Mouse (Mus musculus) forebrain, embryonic 14.5 days (tissue): ENCODE measurements at regions not wholly inside any gene's neighbourhood (a gene's known extent, or its start where the extent isn't known, plus 50 kb on each side); places are given as distances from the start of the nearest gene placed in this dataset.
A peak's percentile ranks its signal among the peaks of the same experiment; 100 is the strongest.

ENCODE experiments used
- ATAC-seq: fragments of 200-750 bp; cut with Nextera tagmentation; 2 replicates; pipeline ENCODE4 v1.8.0; 2017; ENCODE audit warnings: mild to moderate bottlenecking, moderate library complexity
- DNase-seq: peaks from one replicate; pipeline ENCODE4 v3.0.0-alpha.2; 2015; ENCODE audit warnings: low spot score
- H3K27ac ChIP-seq: fragments of 300-500 bp; sonication (generic); 2 replicates; pipeline ENCODE4 v1.5.1; 2014; ENCODE audit warnings: low read depth, mild to moderate bottlenecking, control low read depth, low read length, moderate library complexity
- H3K27me3 ChIP-seq: fragments of 300-500 bp; sonication (generic); replicated peaks from 2 replicates; pipeline ENCODE4 v1.6.1; 2014; ENCODE audit warnings: low read length, control low read depth, mixed read lengths; ENCODE audit not compliant: control insufficient read depth, insufficient read depth
- H3K36me3 ChIP-seq: fragments of 300-500 bp; sonication (generic); 2 replicates; pipeline ENCODE4 v1.6.1; 2014; ENCODE audit warnings: low read length, control low read depth; ENCODE audit not compliant: control insufficient read depth, insufficient read depth
- H3K4me1 ChIP-seq: fragments of 300-500 bp; sonication (generic); 2 replicates; pipeline ENCODE4 v1.6.1; 2014; ENCODE audit warnings: antibody characterized with exemption, low read length, control low read depth; ENCODE audit not compliant: control insufficient read depth, insufficient read depth
- H3K4me2 ChIP-seq: fragments of 300-500 bp; sonication (generic); 2 replicates; pipeline ENCODE4 v1.6.1; 2014; ENCODE audit warnings: mild to moderate bottlenecking, control low read depth, low read length
- H3K4me3 ChIP-seq: fragments of 300-500 bp; sonication (generic); 2 replicates; pipeline ENCODE4 v1.5.1; 2014; ENCODE audit warnings: low read depth, low read length, control low read depth
- H3K9ac ChIP-seq: fragments of 300-500 bp; sonication (generic); 2 replicates; pipeline ENCODE4 v1.6.1; 2014; ENCODE audit warnings: mild to moderate bottlenecking, low read length, control low read depth, moderate library complexity
- H3K9me3 ChIP-seq: fragments of 300-500 bp; sonication (generic); replicated peaks from 2 replicates; pipeline ENCODE4 v1.6.1; 2016; ENCODE audit warnings: low read length, control low read depth, mixed read lengths; ENCODE audit not compliant: control insufficient read depth
- WGBS: fragments of 180-500 bp; shearing (Covaris S2); extraction: QIAGEN DNeasy Blood & Tissue Kit; methylation state at CpG from one replicate; pipeline ENCODE4 v1.1.7; 2014; 5-methylcytosine and 5-hydroxymethylcytosine counted together

DNA sequence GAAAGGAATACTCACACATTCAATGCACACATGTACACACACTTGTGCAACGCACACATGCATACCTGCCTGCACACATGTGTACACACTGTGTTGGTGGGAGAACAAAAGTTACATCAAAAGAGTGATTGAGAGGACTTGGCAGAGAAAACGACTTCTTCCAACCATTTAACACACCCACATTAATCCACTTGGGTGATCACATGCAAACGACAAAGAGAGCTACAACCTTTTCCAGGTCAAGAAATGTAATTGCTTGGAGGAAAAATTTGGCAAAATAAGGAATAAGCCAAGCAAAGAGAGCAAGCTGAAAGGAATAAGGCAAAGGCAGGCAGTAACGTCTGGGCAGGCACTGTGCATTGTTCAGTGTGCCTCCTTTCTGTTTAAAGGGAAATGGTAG lies 67.3 kb downstream of the C1d start:
- WGBS = 6% methylated on average over 4 of the region's 4 CpGs

DNA sequence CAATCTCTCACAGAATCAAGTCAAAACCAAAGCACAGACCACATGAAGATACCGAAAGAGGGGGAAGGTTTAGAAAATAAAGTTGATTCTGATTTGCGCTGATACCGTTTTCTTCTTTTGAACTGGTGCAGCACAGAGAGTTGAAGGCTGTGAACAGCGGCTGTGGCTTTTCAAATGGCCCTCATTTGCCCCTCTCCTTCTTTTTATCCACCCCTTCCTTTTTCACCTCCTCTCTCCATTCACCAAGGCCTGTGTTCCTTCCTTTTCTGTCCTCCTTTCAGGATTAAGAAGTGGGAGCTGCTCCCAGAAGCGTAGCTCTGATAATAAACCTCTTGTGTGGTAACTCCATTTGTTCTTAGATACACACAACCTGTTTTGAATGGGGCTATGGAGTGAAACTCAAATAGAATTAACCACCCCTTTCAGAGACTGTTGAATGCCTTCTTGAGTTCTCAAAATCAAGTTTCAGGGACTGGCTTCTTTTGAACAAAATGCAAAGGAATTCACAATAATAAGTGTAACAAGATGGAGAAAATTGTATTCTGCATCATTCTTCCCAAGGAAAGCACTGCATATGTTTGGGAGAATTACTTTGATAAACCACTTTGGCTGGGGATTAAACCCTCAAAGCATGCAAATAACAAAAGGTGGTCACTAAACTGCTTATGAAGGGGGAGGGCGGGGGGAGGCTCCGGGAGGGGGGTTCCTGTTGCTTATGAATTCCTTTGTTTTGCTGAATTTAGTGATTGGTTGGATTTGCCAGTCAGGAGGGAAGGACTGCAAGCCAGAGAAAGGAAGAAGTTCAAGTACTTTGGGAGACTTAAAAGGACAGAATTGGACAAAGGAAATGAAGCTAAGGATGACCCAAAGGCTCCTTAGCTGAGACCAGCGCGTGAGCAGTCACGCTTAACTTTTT lies 68.6 kb downstream of the C1d start:
- Histone ChIP-seq H3K4me1 (peaks cover 11% of the 10 kb centered on the region), H3K36me3 (no peaks in the 10 kb centered on the region), H3K4me2 (0 out of 2 replicates have a peak overlapping the region, but pooled peaks have one; percentile 6), H3K9me3 (no peaks in the 10 kb centered on the region), H3K4me3 (no peak overlapping the region), H3K9ac (no peak overlapping the region), H3K27ac (no peak overlapping the region), H3K27me3 (no peaks in the 10 kb centered on the region; the same call in 1 of the 2 replicates)
- DNase-seq (peak; percentile 70), ATAC-seq (peak; percentile 66; the same call in 1 of the 2 replicates)
- WGBS = 2% methylated on average over 10 of the region's 10 CpGs

More for the DNA sequence above, 67.3 kb downstream of the C1d start:
- DNase-seq (peak; percentile 63), ATAC-seq (peak; percentile 46)
- Histone ChIP-seq H3K36me3 (no peaks in the 10 kb centered on the region), H3K9ac (no peak overlapping the region), H3K27ac (no peak overlapping the region), H3K4me2 (no peak overlapping the region), H3K27me3 (no peaks in the 10 kb centered on the region; the same call in 1 of the 2 replicates), H3K4me3 (no peak overlapping the region), H3K9me3 (no peaks in the 10 kb centered on the region), H3K4me1 (peaks cover 11% of the 10 kb centered on the region)

DNA sequence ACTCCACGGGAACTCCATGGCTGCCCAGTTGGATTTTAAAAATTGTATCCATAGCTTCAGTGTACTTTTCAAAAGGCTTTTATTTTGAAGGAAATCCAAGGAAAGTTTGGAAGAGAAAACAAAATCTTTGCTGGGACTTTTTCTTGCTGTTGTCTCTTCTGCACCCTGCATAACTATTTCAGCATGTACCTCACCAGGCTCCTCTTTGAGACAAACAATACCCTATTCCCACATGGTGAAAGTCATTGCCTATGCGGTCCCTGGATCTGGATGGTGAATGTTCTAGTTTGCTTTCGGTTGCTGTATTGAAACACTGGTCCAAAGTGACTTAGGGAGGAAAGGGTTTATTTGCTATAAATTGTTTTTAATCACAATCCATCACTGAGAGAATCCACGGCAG lies 69.3 kb downstream of the C1d start:
- Histone ChIP-seq H3K27me3 (no peaks in the 10 kb centered on the region; the same call in 1 of the 2 replicates), H3K9me3 (no peaks in the 10 kb centered on the region), H3K36me3 (no peaks in the 10 kb centered on the region), H3K27ac (no peak overlapping the region), H3K4me3 (no peak overlapping the region), H3K9ac (no peak overlapping the region), H3K4me2 (0 out of 2 replicates have a peak overlapping the region, but pooled peaks have one; percentile 6), H3K4me1 (peaks cover 11% of the 10 kb centered on the region)
- ATAC-seq (no peak), DNase-seq (no peak)
- 13% methylated on average over 4 of the region's 4 CpGs for WGBS

DNA sequence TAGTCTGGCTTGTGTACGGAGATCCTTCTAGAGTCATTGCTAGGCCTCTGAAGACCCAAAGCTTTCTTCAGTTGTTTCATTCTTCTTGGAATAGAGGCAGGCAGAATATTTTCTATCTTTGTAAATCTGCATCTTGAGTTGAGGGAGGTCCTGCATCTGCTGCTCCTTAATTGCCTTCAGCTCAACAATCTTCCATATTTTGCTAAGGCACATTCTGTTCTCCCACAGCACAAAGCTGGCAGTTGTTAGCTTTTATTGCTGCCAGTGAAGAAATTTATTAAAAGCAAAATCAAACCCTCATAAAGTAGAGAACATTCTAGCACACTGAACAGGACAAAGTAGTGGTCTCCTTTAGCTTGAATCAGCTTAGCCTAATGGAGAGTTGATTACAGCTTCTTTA lies 94.1 kb downstream of the C1d start:
- peak; percentile 17 for DNase-seq
- ATAC-seq = no peak

DNA sequence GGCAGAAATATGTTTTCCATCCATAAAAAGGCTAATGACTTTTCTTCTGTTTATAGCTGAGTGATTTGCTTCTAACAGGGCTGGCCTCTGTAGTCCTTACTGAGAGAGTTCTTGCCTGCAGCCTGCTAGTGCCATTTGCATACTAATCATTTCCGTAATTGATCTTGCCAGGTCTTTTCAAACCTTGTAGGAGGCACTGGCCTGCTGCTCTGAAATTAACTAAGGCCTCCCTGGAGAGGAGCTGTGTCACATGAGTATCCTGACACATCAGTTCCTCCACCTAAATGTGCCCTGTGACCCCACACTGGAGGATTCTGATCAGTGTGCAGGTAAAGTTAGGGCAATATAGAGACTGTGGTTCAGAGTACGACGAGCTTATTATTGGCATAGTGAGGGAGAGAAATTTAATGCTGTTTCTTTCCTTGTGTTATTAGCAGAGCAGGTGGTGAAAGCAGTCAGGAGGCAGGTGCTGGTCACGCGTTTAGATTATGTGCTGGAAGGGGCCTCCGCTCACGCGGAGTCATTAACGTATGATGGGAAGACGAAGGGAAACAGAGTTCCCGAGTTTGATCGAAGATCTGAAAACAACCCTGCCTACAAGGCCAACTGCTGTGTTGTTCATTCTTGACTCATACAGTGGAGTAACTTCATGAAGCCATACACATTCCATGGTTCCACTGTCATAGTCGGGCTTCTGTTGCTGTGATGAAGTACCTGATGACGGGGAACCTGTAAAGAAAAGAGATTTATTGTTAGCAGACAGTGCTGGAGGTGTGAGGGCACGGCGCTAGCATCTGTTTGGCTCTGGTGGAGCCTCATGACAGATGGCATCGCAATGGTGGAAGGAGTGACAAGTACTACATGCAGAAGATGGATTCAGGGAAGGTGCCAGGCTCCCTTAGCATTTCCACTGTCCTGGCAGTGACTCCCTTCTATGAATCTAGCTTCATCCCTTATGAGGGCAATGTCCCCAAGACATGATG lies 95.1 kb downstream of the C1d start:
- Histone ChIP-seq H3K9me3 (no peaks in the 10 kb centered on the region), H3K36me3 (no peaks in the 10 kb centered on the region), H3K4me2 (no peak overlapping the region), H3K27me3 (no peaks in the 10 kb centered on the region), H3K4me3 (no peak overlapping the region), H3K9ac (no peak overlapping the region), H3K27ac (no peak overlapping the region), H3K4me1 (peaks cover 14% of the 10 kb centered on the region)
- DNase-seq (peak; percentile 63), ATAC-seq (peak; percentile 86)
- 45% methylated on average over 17 of the region's 17 CpGs for WGBS

More for the DNA sequence above, 94.1 kb downstream of the C1d start:
- no peaks in the 10 kb centered on the region for H3K9me3 ChIP-seq
- no peaks in the 10 kb centered on the region for H3K36me3 ChIP-seq
- H3K27me3 ChIP-seq = no peaks in the 10 kb centered on the region
- no peak overlapping the region for H3K9ac ChIP-seq
- no peak overlapping the region for H3K27ac ChIP-seq
- no peak overlapping the region for H3K4me2 ChIP-seq
- no peak overlapping the region for H3K4me3 ChIP-seq
- H3K4me1 ChIP-seq = peaks cover 14% of the 10 kb centered on the region
- 81% methylated on average over 1 of the region's 1 CpGs for WGBS

DNA sequence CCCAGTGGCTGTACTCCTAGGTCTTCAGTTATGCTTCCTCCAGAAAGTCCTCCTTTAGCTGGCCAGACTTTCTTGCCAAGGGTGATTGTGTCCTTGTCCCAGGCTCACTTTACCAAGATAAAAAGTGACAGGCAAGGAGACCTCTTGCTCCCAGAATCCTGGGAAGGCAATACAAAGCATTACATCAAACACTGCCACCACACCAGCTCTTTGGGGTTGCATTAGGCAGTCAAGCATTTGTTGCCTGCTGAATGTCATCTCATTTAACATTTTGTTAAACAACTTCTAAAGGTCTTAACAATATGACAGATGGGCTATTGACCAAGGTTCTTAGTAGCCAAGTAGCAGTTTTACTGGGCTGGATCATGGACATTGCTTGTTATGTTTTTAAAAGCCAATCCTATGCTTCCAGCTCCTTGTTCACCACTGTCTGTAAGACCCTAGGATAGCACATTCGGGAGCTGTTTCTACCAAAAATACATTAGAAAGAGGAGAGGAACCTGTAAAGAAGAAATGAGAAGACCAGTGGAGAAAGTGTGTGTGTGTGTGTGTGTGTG lies 102.4 kb downstream of the C1d start:
- H3K4me3 ChIP-seq = no peak overlapping the region
- DNase-seq = no peak
- no peak overlapping the region for H3K27ac ChIP-seq
- no peak overlapping the region for H3K9ac ChIP-seq
- ATAC-seq = no peak
- no peaks in the 10 kb centered on the region for H3K4me1 ChIP-seq
- no peak overlapping the region for H3K4me2 ChIP-seq
- no peaks in the 10 kb centered on the region for H3K27me3 ChIP-seq
- 68% methylated on average over 1 of the region's 1 CpGs for WGBS
- H3K36me3 ChIP-seq = no peaks in the 10 kb centered on the region
- H3K9me3 ChIP-seq = no peaks in the 10 kb centered on the region

DNA sequence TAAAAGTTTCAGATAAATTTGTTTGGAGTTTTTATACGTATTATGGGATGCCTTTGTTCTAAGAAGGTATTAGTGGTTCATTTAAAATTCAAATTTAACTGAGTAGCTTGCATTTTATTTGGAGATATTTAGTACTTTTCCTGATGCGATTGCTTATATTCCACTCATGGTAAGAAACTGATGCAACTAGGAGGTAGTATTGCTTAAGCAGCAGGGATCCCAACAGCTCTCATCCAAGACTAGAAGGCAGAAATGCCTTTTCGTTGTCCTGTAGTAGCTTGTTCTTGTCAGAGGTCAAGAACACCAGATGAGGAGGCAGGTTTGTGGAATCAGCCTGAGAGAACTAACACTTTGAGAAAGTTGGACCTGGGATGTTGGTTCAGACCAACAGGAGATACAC lies 120.5 kb downstream of the C1d start:
- Histone ChIP-seq H3K9ac (no peak overlapping the region), H3K27ac (no peak overlapping the region), H3K27me3 (no peaks in the 10 kb centered on the region), H3K4me3 (no peak overlapping the region), H3K9me3 (no peaks in the 10 kb centered on the region), H3K36me3 (no peaks in the 10 kb centered on the region), H3K4me2 (no peak overlapping the region), H3K4me1 (no peaks in the 10 kb centered on the region)
- DNase-seq (no peak), ATAC-seq (no peak)
- 84% methylated on average over 3 of the region's 3 CpGs for WGBS

DNA sequence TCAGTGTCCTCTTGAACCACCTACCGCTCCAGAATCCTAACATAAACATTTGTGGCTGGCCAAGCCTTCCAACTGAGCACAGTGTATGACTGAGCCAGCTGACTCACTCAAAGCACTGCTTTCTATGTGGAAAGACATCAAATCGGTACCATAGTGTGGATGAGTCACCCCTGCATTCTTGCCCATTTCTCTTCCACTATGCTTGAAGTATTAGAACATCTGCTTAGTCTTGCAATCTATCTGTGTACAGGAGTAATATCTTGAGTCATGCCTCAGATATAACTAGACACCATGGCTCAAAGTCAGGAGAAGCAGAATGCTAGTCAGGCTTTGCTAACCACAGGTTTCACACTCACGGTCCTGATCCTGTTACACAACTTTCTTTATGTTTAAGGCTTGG lies 129.4 kb downstream of the C1d start:
- Histone ChIP-seq H3K36me3 (no peaks in the 10 kb centered on the region), H3K27ac (no peak overlapping the region), H3K9me3 (no peaks in the 10 kb centered on the region), H3K9ac (no peak overlapping the region), H3K4me1 (no peaks in the 10 kb centered on the region), H3K27me3 (no peaks in the 10 kb centered on the region), H3K4me2 (no peak overlapping the region), H3K4me3 (no peak overlapping the region)
- DNase-seq = no peak
- WGBS = 84% methylated on average over 3 of the region's 3 CpGs
- ATAC-seq = no peak
